Mouse (Mus musculus): ENCODE measurements around the gene Tmem104. TPM values are rescaled to one million over a fixed set of nuclear protein-coding genes. Genes with fewer than 3 reads are reported as not detected.

The Tmem104 gene
- polyA plus RNA-seq, 1 experiment from 2014 or later, result 15.1 TPM

GRCm38 (mm10) chr11:115187693-115188092, 406 bp downstream of the Tmem104 start, which contains the start of gene Nat9:
Nat9 (minus strand) TSS chr11:115187859.
- Histone ChIP-seq H3K4me3 (peak within 1 kb of the TSS; percentile 63), H3K27ac (replicated peaks) (peak within 1 kb of the TSS; percentile 82), H3K4me1 (replicated peaks) (peaks cover 21% of the 10 kb centered on the region), H3K9me3 (no peaks in the 10 kb centered on the region), H3K4me2 (peak within 1 kb of the TSS; percentile 85), H3K9ac (peak within 1 kb of the TSS; percentile 70), H3K27me3 (no peaks in the 10 kb centered on the region), H3K36me3 (no peaks in the 10 kb centered on the region)
- peak; percentile 25; the same call in 1 of the 2 replicates for ATAC-seq (ENCODE audit: low FRiP score, low read depth)
- WGBS, result 10% methylated on average over 12 of the region's 12 CpGs

GRCm38 (mm10) chr11:115188539-115189231, 1.4 kb downstream of the Tmem104 start:
- 90% methylated on average over 13 of the region's 13 CpGs for WGBS
- peak overlapping the region; percentile 85 for H3K4me2 ChIP-seq
- H3K9me3 ChIP-seq, result no peaks in the 10 kb centered on the region
- H3K27ac ChIP-seq (replicated peaks), result no peak overlapping the region
- H3K4me3 ChIP-seq, result no peak overlapping the region
- ATAC-seq (ENCODE audit: low FRiP score, low read depth), result no peak
- no peaks in the 10 kb centered on the region for H3K27me3 ChIP-seq
- H3K9ac ChIP-seq, result no peak overlapping the region
- no peaks in the 10 kb centered on the region for H3K36me3 ChIP-seq
- peaks cover 21% of the 10 kb centered on the region for H3K4me1 ChIP-seq (replicated peaks)

- Histone ChIP-seq H3K4me1 (replicated peaks) (peaks cover 21% of the 10 kb centered on the region), H3K27ac (replicated peaks) (no peak overlapping the region), H3K9me3 (no peaks in the 10 kb centered on the region), H3K4me3 (no peak overlapping the region), H3K9ac (no peak overlapping the region), H3K36me3 (no peaks in the 10 kb centered on the region), H3K4me2 (no peak overlapping the region), H3K27me3 (no peaks in the 10 kb centered on the region)
- no peak for ATAC-seq (ENCODE audit: low FRiP score, low read depth)
- 91% methylated on average over 6 of the region's 6 CpGs for WGBS
Measured at GRCm38 (mm10) chr11:115189304-115189703, 2.0 kb downstream of the Tmem104 start.

DNA sequence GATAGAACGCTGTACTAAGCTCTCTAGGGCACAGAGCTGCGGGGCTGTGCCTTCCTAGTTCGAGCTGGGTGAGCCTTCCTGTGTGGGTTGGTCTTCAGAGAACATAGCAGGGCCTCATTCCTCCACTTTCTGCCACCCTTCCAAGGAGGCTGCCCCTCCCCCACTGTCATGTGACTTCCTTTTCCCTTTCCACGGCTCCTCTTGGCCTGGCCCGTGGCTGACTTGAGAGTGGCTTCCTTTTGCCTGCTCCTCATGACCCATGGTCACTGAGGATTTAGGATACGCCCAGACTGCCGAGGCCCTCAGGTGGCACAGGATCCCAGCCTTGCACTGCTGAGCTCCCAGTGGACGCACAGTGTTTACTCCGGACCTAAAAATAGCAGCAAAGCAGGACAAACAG, 4.9 kb downstream of the Tmem104 start:
- H3K36me3 ChIP-seq, result no peaks in the 10 kb centered on the region
- H3K27ac ChIP-seq (replicated peaks), result no peak overlapping the region
- no peak for ATAC-seq (ENCODE audit: low FRiP score, low read depth)
- no peaks in the 10 kb centered on the region for H3K27me3 ChIP-seq
- WGBS, result 68% methylated on average over 9 of the region's 9 CpGs
- no peak overlapping the region for H3K4me3 ChIP-seq
- H3K9me3 ChIP-seq, result no peaks in the 10 kb centered on the region
- H3K4me1 ChIP-seq (replicated peaks), result peaks cover 13% of the 10 kb centered on the region
- no peak overlapping the region for H3K9ac ChIP-seq
- H3K4me2 ChIP-seq, result no peak overlapping the region

DNA sequence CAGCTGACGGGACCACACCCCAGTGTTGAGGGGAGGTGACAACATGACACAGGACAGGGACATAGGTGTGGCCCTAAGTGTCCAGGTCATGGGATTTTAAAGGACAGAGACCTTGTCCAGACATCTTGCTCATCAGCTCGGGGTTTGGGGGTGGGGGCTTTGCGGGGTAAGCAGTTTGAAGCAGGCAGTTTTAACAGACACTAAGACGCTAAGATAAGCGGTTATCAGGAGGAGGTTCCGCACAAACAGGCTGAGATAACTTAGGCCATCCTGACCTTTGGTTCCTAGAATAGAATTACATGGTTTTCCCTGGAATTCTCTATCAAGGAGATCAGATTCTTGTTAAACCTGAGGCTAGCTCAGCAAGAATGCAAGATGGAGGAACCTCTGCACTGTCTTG, 7.4 kb downstream of the Tmem104 start:
- Histone ChIP-seq H3K4me3 (no peak overlapping the region), H3K27ac (replicated peaks) (no peak overlapping the region)
- WGBS, result 93% methylated on average over 6 of the region's 6 CpGs

DNA sequence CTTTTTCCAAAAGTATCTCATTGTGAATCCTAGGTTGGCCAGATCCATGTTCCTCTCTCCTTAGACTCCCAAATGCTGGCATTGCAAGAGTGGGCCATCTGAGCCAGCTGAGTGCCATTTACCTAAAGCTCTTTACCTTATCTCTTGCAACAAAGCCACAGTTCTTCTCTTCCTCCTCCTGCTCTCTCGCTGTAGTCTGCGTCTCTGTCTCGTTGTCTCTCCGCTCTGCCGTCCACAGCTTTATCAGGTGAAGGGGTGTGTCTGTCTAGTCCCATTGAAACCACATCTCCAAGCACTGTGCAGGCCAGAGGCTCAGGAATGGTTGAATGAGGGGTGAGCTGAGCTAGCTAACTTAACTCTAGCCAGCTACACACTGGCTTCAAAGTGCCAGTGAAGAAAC, 8.6 kb downstream of the Tmem104 start:
- H3K27me3 ChIP-seq, result no peaks in the 10 kb centered on the region
- H3K36me3 ChIP-seq, result peaks cover 10% of the 10 kb centered on the region; the same call in 1 of the 2 replicates
- H3K4me2 ChIP-seq, result no peak overlapping the region
- 94% methylated on average over 5 of the region's 5 CpGs for WGBS
- no peak for ATAC-seq (ENCODE audit: low FRiP score, low read depth)
- no peaks in the 10 kb centered on the region for H3K9me3 ChIP-seq
- no peak overlapping the region for H3K4me3 ChIP-seq
- H3K27ac ChIP-seq (replicated peaks), result no peak overlapping the region
- H3K9ac ChIP-seq, result no peak overlapping the region
- 0 out of 2 replicates have a peak, but pooled peaks cover 8% of the 10 kb centered on the region for H3K4me1 ChIP-seq (replicated peaks)

More for the DNA sequence above, 7.4 kb downstream of the Tmem104 start:
- H3K27me3 ChIP-seq, result no peaks in the 10 kb centered on the region
- no peak overlapping the region for H3K4me2 ChIP-seq
- no peak for ATAC-seq (ENCODE audit: low FRiP score, low read depth)
- 0 out of 2 replicates have a peak, but pooled peaks cover 6% of the 10 kb centered on the region for H3K36me3 ChIP-seq
- H3K9ac ChIP-seq, result no peak overlapping the region
- H3K4me1 ChIP-seq (replicated peaks), result 0 out of 2 replicates have a peak, but pooled peaks cover 8% of the 10 kb centered on the region
- no peaks in the 10 kb centered on the region for H3K9me3 ChIP-seq

- WGBS, result 81% methylated on average over 8 of the region's 8 CpGs
- peaks cover 21% of the 10 kb centered on the region for H3K36me3 ChIP-seq
- H3K4me1 ChIP-seq (replicated peaks), result peaks cover 10% of the 10 kb centered on the region; the same call in 1 of the 2 replicates
- no peaks in the 10 kb centered on the region for H3K27me3 ChIP-seq
- H3K9me3 ChIP-seq, result no peaks in the 10 kb centered on the region
- no peak overlapping the region for H3K27ac ChIP-seq (replicated peaks)
- no peak overlapping the region for H3K9ac ChIP-seq
- H3K4me2 ChIP-seq, result no peak overlapping the region
- no peak for ATAC-seq (ENCODE audit: low FRiP score, low read depth)
- no peak overlapping the region for H3K4me3 ChIP-seq
Measured at GRCm38 (mm10) chr11:115197558-115197957, 10.3 kb downstream of the Tmem104 start.

GRCm38 (mm10) chr11:115198932-115199384, 11.7 kb downstream of the Tmem104 start:
- Histone ChIP-seq H3K9me3 (no peaks in the 10 kb centered on the region), H3K27me3 (no peaks in the 10 kb centered on the region; the same call in 1 of the 2 replicates), H3K36me3 (peaks cover 24% of the 10 kb centered on the region), H3K4me1 (replicated peaks) (peaks cover 13% of the 10 kb centered on the region; the same call in 1 of the 2 replicates), H3K4me3 (no peak overlapping the region), H3K27ac (replicated peaks) (no peak overlapping the region), H3K4me2 (no peak overlapping the region), H3K9ac (no peak overlapping the region)
- ATAC-seq (ENCODE audit: low FRiP score, low read depth), result 0 out of 2 replicates have a peak, but pooled peaks have one; percentile 19
- WGBS, result 43% methylated on average over 12 of the region's 12 CpGs

- peaks cover 26% of the 10 kb centered on the region for H3K36me3 ChIP-seq
- no peaks in the 10 kb centered on the region for H3K9me3 ChIP-seq
- no peak for ATAC-seq (ENCODE audit: low FRiP score, low read depth)
- peaks cover 15% of the 10 kb centered on the region for H3K4me1 ChIP-seq (replicated peaks)
- WGBS, result 93% methylated on average over 4 of the region's 4 CpGs
- no peaks in the 10 kb centered on the region; the same call in 1 of the 2 replicates for H3K27me3 ChIP-seq
- H3K9ac ChIP-seq, result no peak overlapping the region
- no peak overlapping the region for H3K27ac ChIP-seq (replicated peaks)
- no peak overlapping the region for H3K4me3 ChIP-seq
- no peak overlapping the region for H3K4me2 ChIP-seq
Measured at GRCm38 (mm10) chr11:115200520-115200919, 13.2 kb downstream of the Tmem104 start.

DNA sequence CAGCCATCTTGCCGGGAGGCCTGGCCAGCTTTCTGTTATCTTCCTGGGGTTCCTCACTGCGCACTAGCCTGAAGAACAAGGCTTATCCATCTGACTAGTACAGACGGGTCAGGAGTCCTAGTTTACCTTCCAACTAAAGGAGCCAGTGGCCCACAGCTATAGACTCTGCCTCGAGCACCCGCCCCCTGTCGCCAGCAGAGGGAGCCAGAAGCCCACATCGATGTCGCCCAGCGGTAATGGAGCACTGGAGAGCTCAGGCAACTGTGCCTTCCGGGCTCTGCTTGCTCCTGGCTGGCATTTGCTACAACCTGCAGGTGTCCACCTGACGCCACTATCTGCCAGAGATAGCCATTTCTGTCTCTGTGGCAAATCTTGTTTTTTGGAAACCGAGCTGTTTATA, 15.0 kb downstream of the Tmem104 start:
- Histone ChIP-seq H3K36me3 (peaks cover 30% of the 10 kb centered on the region), H3K4me3 (no peak overlapping the region), H3K9me3 (no peaks in the 10 kb centered on the region), H3K27me3 (no peaks in the 10 kb centered on the region; the same call in 1 of the 2 replicates), H3K4me2 (no peak overlapping the region), H3K9ac (no peak overlapping the region), H3K27ac (replicated peaks) (no peak overlapping the region), H3K4me1 (replicated peaks) (peaks cover 18% of the 10 kb centered on the region)
- peak; percentile 73 for ATAC-seq (ENCODE audit: low FRiP score, low read depth)
- WGBS, result 10% methylated on average over 12 of the region's 12 CpGs

GRCm38 (mm10) chr11:115202756-115203155, 15.5 kb downstream of the Tmem104 start:
- Histone ChIP-seq H3K4me3 (no peak overlapping the region), H3K27me3 (no peaks in the 10 kb centered on the region; the same call in 1 of the 2 replicates), H3K4me1 (replicated peaks) (peaks cover 22% of the 10 kb centered on the region), H3K4me2 (no peak overlapping the region), H3K36me3 (peaks cover 28% of the 10 kb centered on the region), H3K9me3 (no peaks in the 10 kb centered on the region), H3K27ac (replicated peaks) (no peak overlapping the region), H3K9ac (no peak overlapping the region)
- 87% methylated on average over 9 of the region's 9 CpGs for WGBS
- ATAC-seq (ENCODE audit: low FRiP score, low read depth), result peak; percentile 17; the same call in 1 of the 2 replicates

DNA sequence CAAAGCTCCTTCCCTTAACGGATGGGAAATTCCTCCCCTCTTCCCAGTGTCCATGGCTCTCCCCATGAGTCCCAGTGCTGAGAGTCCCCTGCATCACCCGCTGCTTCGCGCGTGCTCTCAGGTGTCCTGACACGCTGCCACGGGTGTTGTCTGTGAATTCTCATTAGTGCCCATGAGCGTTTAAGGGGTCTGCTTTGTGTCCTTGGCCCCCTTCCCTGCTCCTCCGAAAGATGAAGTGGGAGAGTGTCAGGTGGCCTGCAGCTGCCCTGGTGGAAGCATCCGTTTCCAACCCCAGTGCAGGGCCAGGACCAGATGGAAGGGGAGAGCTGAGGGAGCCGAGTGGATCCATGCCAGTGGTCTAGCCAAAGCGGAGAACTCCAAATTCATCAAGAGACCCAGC, 20.8 kb downstream of the Tmem104 start:
- Histone ChIP-seq H3K4me3 (no peak overlapping the region), H3K4me1 (replicated peaks) (peaks cover 35% of the 10 kb centered on the region), H3K9me3 (no peaks in the 10 kb centered on the region), H3K4me2 (no peak overlapping the region), H3K36me3 (peaks cover 15% of the 10 kb centered on the region), H3K27ac (replicated peaks) (no peak overlapping the region), H3K27me3 (no peaks in the 10 kb centered on the region), H3K9ac (no peak overlapping the region)
- ATAC-seq (ENCODE audit: low FRiP score, low read depth), result no peak
- WGBS, result 46% methylated on average over 12 of the region's 12 CpGs
